In genomic region chr17:5407030-5407429, GRCm38 (mm10) we compare ENCODE assay signal across 20 mouse cellular contexts. TPM values are rescaled to one million over a fixed set of nuclear protein-coding genes. Genes with fewer than 3 reads are reported as not detected.
DNase-seq lines count a peak whose midpoint lies in the region; ATAC-seq and TF ChIP-seq lines count a peak whose summit lies in the region.
"Had no signal": no experiment of that assay in that cellular context is flagged by ENCODE, and none has a peak within 500 bp of the region (broad histone marks: within the 10 kb centered on the region; RNA-seq: fewer than 3 reads in every experiment).

No protein-coding gene starts in this region.

- H3K4me2 ChIP-seq in embryonic facial prominence, embryonic 13.5 days, result peak overlapping the region; percentile 32; the same call in 1 of the 2 replicates
- 0 out of 2 replicates have a peak overlapping the region, but pooled peaks have one; percentile 28 for H3K4me2 ChIP-seq in intestine, embryonic 15.5 days (replicated peaks)
- H3K4me2 ChIP-seq in intestine, embryonic 16.5 days (ENCODE audit: low read depth, low read length), result no peak overlapping the region
- no peak overlapping the region for H3K4me2 ChIP-seq in midbrain, embryonic 16.5 days (ENCODE audit: low read length)
- H3K4me2 ChIP-seq in midbrain, embryonic 15.5 days, result no peak overlapping the region
- no peak overlapping the region for H3K4me2 ChIP-seq in forebrain, postnatal 0 days (ENCODE audit: low read depth)
- H3K4me2 ChIP-seq: limb, embryonic 13.5 days had no signal

- H3K4me1 ChIP-seq in embryonic facial prominence, embryonic 13.5 days, result peaks cover 26% of the 10 kb centered on the region
- peaks cover 25% of the 10 kb centered on the region for H3K4me1 ChIP-seq in embryonic facial prominence, embryonic 10.5 days
- peaks cover 8% of the 10 kb centered on the region; the same call in 1 of the 2 replicates for H3K4me1 ChIP-seq in intestine, embryonic 15.5 days (replicated peaks)
- H3K4me1 ChIP-seq in intestine, embryonic 16.5 days (ENCODE audit: control insufficient read depth, insufficient read depth, low read length), result peaks cover 5% of the 10 kb centered on the region
- H3K4me1 ChIP-seq in midbrain, embryonic 16.5 days (ENCODE audit: control insufficient read depth, insufficient read depth, low read length), result no peaks in the 10 kb centered on the region
- peaks cover 8% of the 10 kb centered on the region for H3K4me1 ChIP-seq in midbrain, embryonic 15.5 days
- H3K4me1 ChIP-seq in forebrain, postnatal 0 days (ENCODE audit: insufficient read depth), result no peaks in the 10 kb centered on the region

- ATAC-seq in embryonic facial prominence, embryonic 13.5 days (ENCODE audit: insufficient number of reproducible peaks, insufficient read depth, low FRiP score, low TSS enrichment, low read depth), result no peak
- ATAC-seq in intestine, embryonic 15.5 days, result no peak
- ATAC-seq in intestine, embryonic 16.5 days, result no peak
- ATAC-seq in midbrain, embryonic 16.5 days, result no peak
- no peak for ATAC-seq in midbrain, embryonic 15.5 days (replicated peaks)
- ATAC-seq in forebrain, postnatal 0 days, result no peak
- ATAC-seq: CD4-positive, CD25-positive, alpha-beta regulatory T cell, adult 4 months had no signal

- no peak for TF ChIP-seq CTCF in forebrain, postnatal 0 days (IDR thresholded peaks at IDR 0.05; ENCODE audit: low read depth)

- no peak overlapping the region for H3K27ac ChIP-seq in embryonic facial prominence, embryonic 13.5 days
- H3K27ac ChIP-seq in embryonic facial prominence, embryonic 10.5 days (replicated peaks), result no peak overlapping the region
- H3K27ac ChIP-seq in intestine, embryonic 15.5 days, result no peak overlapping the region
- no peak overlapping the region for H3K27ac ChIP-seq in intestine, embryonic 16.5 days (ENCODE audit: low read length)
- H3K27ac ChIP-seq in midbrain, embryonic 16.5 days (ENCODE audit: low read length), result peak overlapping the region; percentile 23; the same call in 1 of the 2 replicates
- no peak overlapping the region for H3K27ac ChIP-seq in midbrain, embryonic 15.5 days
- no peak overlapping the region for H3K27ac ChIP-seq in forebrain, postnatal 0 days (ENCODE audit: low read depth, low read length)
- H3K27ac ChIP-seq: gastrocnemius, adult 2 months; heart, adult 2 months; limb, embryonic 13.5 days; midbrain, embryonic 10.5 days had no signal

- H3K4me3 ChIP-seq in embryonic facial prominence, embryonic 13.5 days, result no peak overlapping the region
- no peak overlapping the region for H3K4me3 ChIP-seq in embryonic facial prominence, embryonic 10.5 days
- no peak overlapping the region for H3K4me3 ChIP-seq in intestine, embryonic 15.5 days (replicated peaks)
- H3K4me3 ChIP-seq in intestine, embryonic 16.5 days (ENCODE audit: low read length), result no peak overlapping the region
- no peak overlapping the region for H3K4me3 ChIP-seq in midbrain, embryonic 16.5 days (ENCODE audit: low read depth, low read length)
- no peak overlapping the region for H3K4me3 ChIP-seq in midbrain, embryonic 15.5 days
- H3K4me3 ChIP-seq in forebrain, postnatal 0 days (ENCODE audit: low read depth, low read length), result no peak overlapping the region
- H3K4me3 ChIP-seq: gastrocnemius, adult 2 months; heart, adult 2 months; limb, embryonic 13.5 days; midbrain, embryonic 10.5 days had no signal

- WGBS in embryonic facial prominence, embryonic 13.5 days, result 77% methylated on average over 6 of the region's 6 CpGs
- WGBS in embryonic facial prominence, embryonic 10.5 days, result 84% methylated on average over 6 of the region's 6 CpGs
- 41% methylated on average over 6 of the region's 6 CpGs for WGBS in intestine, embryonic 15.5 days
- WGBS in intestine, embryonic 16.5 days, result 44% methylated on average over 6 of the region's 6 CpGs
- WGBS in midbrain, embryonic 16.5 days, result 62% methylated on average over 6 of the region's 6 CpGs
- WGBS in midbrain, embryonic 15.5 days, result 55% methylated on average over 6 of the region's 6 CpGs
- 60% methylated on average over 6 of the region's 6 CpGs for WGBS in forebrain, postnatal 0 days

- no peak overlapping the region for H3K9ac ChIP-seq in embryonic facial prominence, embryonic 13.5 days
- no peak overlapping the region for H3K9ac ChIP-seq in intestine, embryonic 15.5 days
- no peak overlapping the region for H3K9ac ChIP-seq in intestine, embryonic 16.5 days (ENCODE audit: low read depth, low read length)
- H3K9ac ChIP-seq in midbrain, embryonic 16.5 days (ENCODE audit: low read depth, low read length), result no peak overlapping the region
- H3K9ac ChIP-seq in midbrain, embryonic 15.5 days, result no peak overlapping the region
- no peak overlapping the region for H3K9ac ChIP-seq in forebrain, postnatal 0 days
- H3K9ac ChIP-seq: limb, embryonic 13.5 days had no signal

- H3K9me3 ChIP-seq in embryonic facial prominence, embryonic 13.5 days, result no peaks in the 10 kb centered on the region
- no peaks in the 10 kb centered on the region for H3K9me3 ChIP-seq in embryonic facial prominence, embryonic 10.5 days
- H3K9me3 ChIP-seq in intestine, embryonic 15.5 days, result no peaks in the 10 kb centered on the region
- H3K9me3 ChIP-seq in intestine, embryonic 16.5 days (ENCODE audit: control insufficient read depth, low read length), result no peaks in the 10 kb centered on the region
- no peaks in the 10 kb centered on the region for H3K9me3 ChIP-seq in midbrain, embryonic 16.5 days (replicated peaks; ENCODE audit: control insufficient read depth, low read length, poor library complexity, severe bottlenecking)
- no peaks in the 10 kb centered on the region for H3K9me3 ChIP-seq in midbrain, embryonic 15.5 days
- no peaks in the 10 kb centered on the region for H3K9me3 ChIP-seq in forebrain, postnatal 0 days (ENCODE audit: low read length)
- H3K9me3 ChIP-seq: G1E; limb, embryonic 13.5 days; midbrain, embryonic 10.5 days had no signal

- DNase-seq in embryonic facial prominence, embryonic 10.5 days (ENCODE audit: low spot score), result no peak
- no peak for DNase-seq in adrenal gland, postnatal 14 days
- DNase-seq in forebrain, postnatal 0 days, result no peak
- DNase-seq: adrenal gland, adult 2 months; cerebellum, adult 2 months; gastrocnemius, adult 2 months; heart, adult 2 months; heart, postnatal 10 days; layer of hippocampus, adult 9-11 months; lung, postnatal 10 days had no signal

- peaks cover 10% of the 10 kb centered on the region for H3K36me3 ChIP-seq in embryonic facial prominence, embryonic 13.5 days
- peaks cover 25% of the 10 kb centered on the region for H3K36me3 ChIP-seq in embryonic facial prominence, embryonic 10.5 days (replicated peaks)
- no peaks in the 10 kb centered on the region for H3K36me3 ChIP-seq in intestine, embryonic 15.5 days
- H3K36me3 ChIP-seq in intestine, embryonic 16.5 days (ENCODE audit: control insufficient read depth, insufficient read depth, low read length), result peaks cover 5% of the 10 kb centered on the region; the same call in 1 of the 2 replicates
- no peaks in the 10 kb centered on the region for H3K36me3 ChIP-seq in midbrain, embryonic 16.5 days (ENCODE audit: control insufficient read depth, insufficient read depth, low read length)
- no peaks in the 10 kb centered on the region for H3K36me3 ChIP-seq in midbrain, embryonic 15.5 days (replicated peaks)
- H3K36me3 ChIP-seq in forebrain, postnatal 0 days (ENCODE audit: insufficient read depth), result peaks cover 5% of the 10 kb centered on the region; the same call in 1 of the 2 replicates

- peaks cover 15% of the 10 kb centered on the region for H3K27me3 ChIP-seq in embryonic facial prominence, embryonic 13.5 days
- peaks cover 43% of the 10 kb centered on the region for H3K27me3 ChIP-seq in embryonic facial prominence, embryonic 10.5 days (replicated peaks; ENCODE audit: low read depth, poor library complexity, severe bottlenecking)
- no peaks in the 10 kb centered on the region for H3K27me3 ChIP-seq in intestine, embryonic 15.5 days (replicated peaks)
- no peaks in the 10 kb centered on the region for H3K27me3 ChIP-seq in intestine, embryonic 16.5 days (replicated peaks; ENCODE audit: control insufficient read depth, insufficient read depth, low read length)
- peaks cover 3% of the 10 kb centered on the region; the same call in 1 of the 2 replicates for H3K27me3 ChIP-seq in midbrain, embryonic 16.5 days (ENCODE audit: control insufficient read depth, insufficient read depth, low read depth, low read length)
- peaks cover 13% of the 10 kb centered on the region for H3K27me3 ChIP-seq in midbrain, embryonic 15.5 days (replicated peaks)
- H3K27me3 ChIP-seq in forebrain, postnatal 0 days (ENCODE audit: insufficient read depth, low read length), result peaks cover 5% of the 10 kb centered on the region; the same call in 1 of the 2 replicates

RNA-seq across cellular contexts. Expression of gene Ldhal6b, which starts 11.5 kb away (rescaled TPM):
- polyA plus RNA-seq in embryonic facial prominence, embryonic 13.5 days (2015; fragmentation: Nextera tagmentation; extraction: Ambion mirVana), result not detected in 2 replicates
- not detected in 2 replicates for polyA plus RNA-seq in embryonic facial prominence, embryonic 10.5 days (2016; fragmentation: Nextera tagmentation; extraction: Ambion mirVana)
- not detected in 2 replicates for polyA plus RNA-seq in intestine, embryonic 15.5 days (2015; fragmentation: Nextera tagmentation; extraction: Ambion mirVana)
- 0.11 TPM in 1 of 2 replicates, not detected in the other for polyA plus RNA-seq in intestine, embryonic 16.5 days (2015; fragmentation: Nextera tagmentation; extraction: Ambion mirVana)
- 0.25 TPM in 1 of 2 replicates, not detected in the other for polyA plus RNA-seq in midbrain, embryonic 16.5 days (2015; fragmentation: Nextera tagmentation; extraction: Ambion mirVana)
- polyA plus RNA-seq in midbrain, embryonic 15.5 days (2015; fragmentation: Nextera tagmentation; extraction: Ambion mirVana), result not detected in 2 replicates
- 1.1 and 1.5 TPM in 2 replicates for total RNA-seq in adrenal gland, postnatal 14 days (2021)
- total RNA-seq in forebrain, postnatal 0 days (2014; rRNA removed), result 0.15 and 1.3 TPM in 2 replicates
- polyA plus RNA-seq in forebrain, postnatal 0 days (2015; fragmentation: Nextera tagmentation; extraction: Ambion mirVana), result 0.16 TPM in 1 of 2 replicates, not detected in the other
- polyA plus RNA-seq: CD4-positive, CD25-positive, alpha-beta regulatory T cell, adult 4 months; embryonic facial prominence, embryonic 11.5 days; limb, embryonic 13.5 days; midbrain, embryonic 10.5 days had no signal

RNA-seq across cellular contexts. Expression of gene Tmem242, which starts 33.0 kb away (rescaled TPM):
- 120 and 144 TPM in 2 replicates for polyA plus RNA-seq in embryonic facial prominence, embryonic 13.5 days (2015; fragmentation: Nextera tagmentation; extraction: Ambion mirVana)
- 135 and 137 TPM in 2 replicates for polyA plus RNA-seq in embryonic facial prominence, embryonic 10.5 days (2016; fragmentation: Nextera tagmentation; extraction: Ambion mirVana)
- polyA plus RNA-seq in intestine, embryonic 15.5 days (2015; fragmentation: Nextera tagmentation; extraction: Ambion mirVana), result 114 and 124 TPM in 2 replicates
- 121 and 132 TPM in 2 replicates for polyA plus RNA-seq in intestine, embryonic 16.5 days (2015; fragmentation: Nextera tagmentation; extraction: Ambion mirVana)
- polyA plus RNA-seq in midbrain, embryonic 16.5 days (2015; fragmentation: Nextera tagmentation; extraction: Ambion mirVana), result 96.3 and 109 TPM in 2 replicates
- 93.6 and 96.3 TPM in 2 replicates for polyA plus RNA-seq in midbrain, embryonic 15.5 days (2015; fragmentation: Nextera tagmentation; extraction: Ambion mirVana)
- total RNA-seq in adrenal gland, postnatal 14 days (2021), result 121 and 126 TPM in 2 replicates
- 96.4 and 180 TPM in 2 replicates for total RNA-seq in forebrain, postnatal 0 days (2014; rRNA removed)
- polyA plus RNA-seq in forebrain, postnatal 0 days (2015; fragmentation: Nextera tagmentation; extraction: Ambion mirVana), result 122 and 123 TPM in 2 replicates

Comparison
In these comparisons a context has a peak if more than half of its experiments do, and no peak if none do; other contexts are left out.
1. H3K4me2 ChIP-seq: peak in embryonic facial prominence, embryonic 13.5 days (single experiment) and intestine, embryonic 15.5 days (single experiment); none in intestine, embryonic 16.5 days (single experiment), midbrain, embryonic 16.5 days (single experiment), midbrain, embryonic 15.5 days (single experiment) and forebrain, postnatal 0 days (single experiment).